Mouse (Mus musculus): Measurements from ENCODE around the gene Rheb. TPM values are rescaled to one million over a fixed set of nuclear protein-coding genes. Genes with fewer than 3 reads are reported as not detected.

Gene Rheb
- polyA plus RNA-seq (2021; fragmentation: Nextera tagmentation), result 246 TPM in 2 replicates
- long read RNA-seq, experiment 1, transcript Rheb-201 (8 exons, 1,784 nt), result major isoform, 463 of 514 reads
- long read RNA-seq, experiment 1, partial matches to known transcripts, result 18 of 514 reads
- long read RNA-seq, experiment 1, other reads (novel, unspliced or antisense), result 29 of 514 reads
- long read RNA-seq, experiment 2, full-length matches to known transcripts, result 679 of 705 reads
- long read RNA-seq, experiment 2, partial matches to known transcripts, result 3 of 705 reads
- long read RNA-seq, experiment 2, other reads (novel, unspliced or antisense), result 23 of 705 reads

DNA sequence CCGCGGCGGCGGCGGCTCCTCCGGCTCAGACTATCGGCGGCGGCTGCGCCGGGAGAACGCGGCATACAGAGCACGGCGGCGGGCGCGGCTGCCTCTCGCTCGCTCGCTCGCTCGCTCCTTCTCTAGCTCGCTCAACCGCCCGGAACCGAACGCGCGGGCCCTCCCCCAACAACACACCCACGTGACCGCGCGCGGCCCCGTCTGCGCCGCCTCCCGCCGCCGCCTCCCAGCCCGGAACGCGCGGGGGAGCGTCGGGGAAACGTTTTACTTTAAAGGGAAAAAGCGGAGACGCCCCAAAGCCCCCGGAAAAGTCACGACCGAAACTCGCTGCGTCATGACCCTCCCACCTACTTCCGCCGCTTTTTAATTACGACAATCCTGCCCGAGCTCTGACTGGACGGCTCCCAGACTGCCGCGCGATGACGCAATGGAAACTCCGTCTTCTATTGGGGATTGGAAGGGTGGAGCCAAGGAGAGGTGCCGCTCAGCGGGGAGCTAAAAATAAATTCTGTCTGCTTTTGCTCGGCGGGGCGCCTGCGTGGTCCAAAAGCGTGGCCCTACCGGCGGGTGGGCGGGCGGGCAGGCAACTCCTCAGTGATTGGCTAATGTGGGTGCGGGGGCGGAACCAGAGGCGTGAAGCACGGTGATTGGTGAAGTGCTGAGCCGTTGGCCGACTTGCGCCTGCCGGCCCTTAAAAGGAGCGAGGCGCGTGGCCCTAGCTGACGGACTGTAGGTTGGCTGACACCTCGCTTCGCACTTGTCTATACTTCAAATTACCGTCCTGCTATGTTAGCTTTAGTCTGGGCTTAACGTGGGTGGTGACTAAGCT, at the start of gene Rheb:
Rheb (minus strand) TSS at position 351 of the 829 bp plus-strand sequence.

DNA sequence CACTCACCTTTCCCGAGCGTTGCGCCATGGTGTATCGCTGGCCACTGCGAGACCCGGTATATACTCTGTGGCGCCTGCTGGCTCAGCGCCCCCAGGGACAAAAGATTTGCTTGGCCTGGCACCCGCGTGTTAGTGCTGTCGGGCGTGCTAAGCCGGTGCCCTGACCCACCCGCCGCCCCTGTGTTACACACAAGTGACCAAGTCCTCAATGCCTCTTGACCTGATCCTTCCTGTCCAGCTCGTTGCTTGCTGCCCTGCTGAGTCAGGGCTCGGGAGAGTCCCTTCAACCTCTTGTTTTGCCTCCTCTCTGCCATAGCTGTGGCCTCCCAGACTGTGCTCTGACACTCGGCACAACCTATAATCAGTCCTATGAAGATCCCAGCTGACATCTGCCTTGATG, 84.6 kb downstream of the Rheb start, which contains the start of gene Crygn:
Crygn (minus strand) TSS at position 193 of the 400 bp plus-strand sequence.

Other genes with a start within 250 kb of the Rheb start
- gene Smarcd3, start 218.2 kb downstream of the Rheb start, polyA plus RNA-seq (2021; fragmentation: Nextera tagmentation), result 8.8 and 9.1 TPM in 2 replicates
- gene Nub1, start 157.1 kb downstream of the Rheb start, polyA plus RNA-seq (2021; fragmentation: Nextera tagmentation), result 25.7 and 26.7 TPM in 2 replicates
- gene Wdr86, start 111.9 kb downstream of the Rheb start, polyA plus RNA-seq (2021; fragmentation: Nextera tagmentation), result 0.28 and 7.4 TPM in 2 replicates
- gene Crygn, start 84.6 kb downstream of the Rheb start, polyA plus RNA-seq (2021; fragmentation: Nextera tagmentation), result 10.8 and 11.1 TPM in 2 replicates